Mouse (Mus musculus) kidney, postnatal 14 days (tissue): ENCODE results near the gene Dennd1a.
A peak's percentile ranks its signal among the peaks of the same experiment; 100 is the strongest.

Experiments used
- DNase-seq: peaks from one replicate; pipeline ENCODE4 v3.0.0; 2022; ENCODE audit warnings: mixed read lengths

The Dennd1a gene

DNA sequence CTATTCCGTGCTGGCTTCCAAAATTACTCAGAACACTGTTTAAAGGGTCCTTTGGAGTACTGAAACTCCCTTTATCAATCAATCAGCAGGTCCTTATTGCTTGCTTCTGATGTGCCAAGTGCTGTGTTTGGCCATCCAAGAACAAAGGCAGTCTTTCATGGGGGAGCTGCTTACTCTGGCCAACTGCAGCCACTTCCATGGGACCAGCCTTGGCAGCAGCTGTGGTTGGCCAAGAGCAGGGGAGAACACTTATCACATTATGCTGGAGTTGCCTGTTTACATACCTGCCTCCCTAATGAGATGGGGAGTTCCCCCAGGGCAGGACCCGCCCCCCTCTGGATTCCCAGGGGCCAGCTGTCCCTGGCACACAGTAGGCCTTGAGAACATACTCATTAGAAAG lies 432.0 kb downstream of the Dennd1a start:
- DNase-seq, result no peak

DNA sequence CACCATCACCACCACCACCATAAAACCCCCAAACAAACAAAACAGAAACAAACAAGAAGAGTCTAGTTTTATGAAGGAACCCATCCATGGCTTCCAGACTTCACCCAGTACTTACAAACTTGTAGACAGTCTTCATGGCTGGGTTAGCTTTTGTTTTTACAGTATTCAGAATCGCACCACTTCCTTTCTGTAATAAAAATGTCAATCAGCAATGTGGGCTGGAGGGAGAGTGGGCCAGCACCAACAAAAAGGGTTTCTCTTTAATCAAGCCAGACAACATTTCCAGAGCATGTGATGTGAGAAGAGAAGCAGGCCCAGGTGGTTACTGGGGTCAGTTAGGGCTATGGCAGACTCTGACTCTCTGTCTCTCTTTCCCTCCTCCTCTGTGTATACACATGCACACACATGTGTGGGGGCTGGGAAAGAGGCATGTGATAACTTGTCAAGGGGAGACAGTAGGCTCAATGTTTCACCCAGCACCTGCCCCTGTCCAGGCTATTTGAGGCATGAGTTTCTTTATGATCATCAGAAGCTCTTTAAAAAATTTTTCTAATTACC lies 433.2 kb downstream of the Dennd1a start:
- no peak for DNase-seq

DNA sequence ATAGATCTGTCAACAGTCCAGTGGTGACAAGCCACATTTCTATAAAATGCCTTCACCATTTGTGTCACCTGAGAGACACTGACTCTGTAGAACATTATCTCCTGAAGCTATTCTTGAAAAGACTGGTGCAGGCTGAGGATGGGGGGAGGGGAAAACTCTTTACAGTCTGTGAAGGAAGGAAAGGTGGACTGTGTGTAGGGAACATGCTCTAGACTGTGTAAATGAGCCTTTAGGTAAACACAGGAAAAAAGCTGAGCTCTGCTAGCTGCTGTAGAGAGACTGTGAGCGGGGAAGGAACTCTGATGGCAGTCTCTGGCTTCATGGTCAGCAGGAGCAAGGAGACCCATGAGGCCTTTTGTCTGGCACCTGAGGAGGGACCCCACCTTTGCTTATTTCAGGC lies 436.6 kb downstream of the Dennd1a start:
- DNase-seq, result no peak

DNA sequence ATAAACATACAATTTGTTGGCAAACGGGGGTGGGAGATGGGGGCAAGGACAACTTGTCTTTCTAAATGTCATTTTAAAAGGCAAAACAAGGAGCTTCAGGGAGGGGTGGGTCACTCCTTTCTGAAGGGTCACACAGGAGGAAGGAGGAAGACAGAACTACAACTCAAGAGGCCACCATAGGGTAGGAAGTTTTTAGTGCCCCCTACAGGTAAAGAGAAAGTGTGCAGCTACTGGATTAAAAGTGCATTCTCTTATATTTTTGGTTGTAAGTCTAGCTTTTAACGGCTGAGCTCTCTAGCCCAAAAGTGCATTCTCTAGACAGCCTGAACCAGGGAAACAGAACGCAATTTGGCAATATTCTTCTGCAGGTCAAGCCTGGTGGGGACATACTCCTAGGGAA lies 437.8 kb downstream of the Dennd1a start:
- no peak for DNase-seq

DNA sequence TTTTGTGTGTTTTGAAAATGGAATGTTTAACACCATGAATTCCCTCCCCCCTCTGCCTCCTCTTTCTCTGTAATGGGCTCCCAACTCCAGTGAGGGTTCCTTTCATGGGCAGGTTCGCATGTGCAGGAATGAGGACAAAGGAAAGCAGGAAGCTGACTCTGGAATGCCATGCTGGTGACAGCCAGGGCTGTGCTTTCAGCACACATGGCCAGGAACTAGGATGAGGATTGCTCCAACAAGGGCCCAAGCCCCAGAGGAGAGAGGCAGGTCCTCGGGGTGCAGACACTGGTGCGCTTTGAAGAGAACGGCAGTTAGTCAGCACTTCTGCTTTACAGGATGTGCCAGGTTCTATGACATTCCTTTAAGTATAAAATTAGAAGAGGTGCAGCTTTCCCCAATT lies 444.5 kb downstream of the Dennd1a start:
- no peak for DNase-seq

DNA sequence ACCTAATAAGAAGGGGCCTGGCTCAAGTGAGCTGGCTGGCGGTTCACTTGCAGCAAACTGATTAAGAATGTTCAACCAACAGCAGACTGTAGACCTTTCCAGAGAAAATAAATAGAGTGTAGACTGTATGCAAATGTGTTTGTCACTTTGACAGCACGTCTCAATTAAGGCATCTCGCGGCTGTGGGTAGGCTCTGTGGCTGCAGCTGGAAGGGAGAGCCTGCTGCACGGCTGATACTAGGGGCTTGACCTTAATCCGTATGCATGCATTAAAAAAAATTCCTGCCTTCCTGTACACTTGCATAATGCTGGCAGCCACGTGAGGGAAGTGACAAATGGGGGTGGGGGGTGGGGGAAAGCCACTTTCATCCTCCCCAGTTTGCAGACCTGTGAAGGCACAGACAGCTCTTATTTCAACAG lies 445.0 kb downstream of the Dennd1a start:
- DNase-seq, result no peak

DNA sequence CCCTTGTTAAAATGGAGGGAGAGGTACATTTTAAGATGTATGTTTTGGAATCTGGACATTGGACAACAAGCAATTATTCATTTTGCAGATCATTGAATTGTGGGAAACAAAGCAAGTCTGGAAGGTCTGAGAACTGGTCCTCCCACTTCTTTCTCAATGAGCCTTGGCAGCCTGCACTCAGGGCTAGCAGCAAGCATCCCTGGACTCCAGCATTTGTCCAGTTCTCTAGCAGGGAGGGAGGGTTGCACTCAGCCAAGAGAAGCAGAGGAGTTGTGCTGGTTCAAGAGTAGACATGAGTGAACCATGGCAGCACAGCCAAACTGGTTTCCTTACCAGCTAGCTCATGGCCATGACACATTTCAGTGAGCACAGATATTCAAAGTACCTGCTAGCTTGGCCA lies 447.3 kb downstream of the Dennd1a start:
- DNase-seq, result no peak

DNA sequence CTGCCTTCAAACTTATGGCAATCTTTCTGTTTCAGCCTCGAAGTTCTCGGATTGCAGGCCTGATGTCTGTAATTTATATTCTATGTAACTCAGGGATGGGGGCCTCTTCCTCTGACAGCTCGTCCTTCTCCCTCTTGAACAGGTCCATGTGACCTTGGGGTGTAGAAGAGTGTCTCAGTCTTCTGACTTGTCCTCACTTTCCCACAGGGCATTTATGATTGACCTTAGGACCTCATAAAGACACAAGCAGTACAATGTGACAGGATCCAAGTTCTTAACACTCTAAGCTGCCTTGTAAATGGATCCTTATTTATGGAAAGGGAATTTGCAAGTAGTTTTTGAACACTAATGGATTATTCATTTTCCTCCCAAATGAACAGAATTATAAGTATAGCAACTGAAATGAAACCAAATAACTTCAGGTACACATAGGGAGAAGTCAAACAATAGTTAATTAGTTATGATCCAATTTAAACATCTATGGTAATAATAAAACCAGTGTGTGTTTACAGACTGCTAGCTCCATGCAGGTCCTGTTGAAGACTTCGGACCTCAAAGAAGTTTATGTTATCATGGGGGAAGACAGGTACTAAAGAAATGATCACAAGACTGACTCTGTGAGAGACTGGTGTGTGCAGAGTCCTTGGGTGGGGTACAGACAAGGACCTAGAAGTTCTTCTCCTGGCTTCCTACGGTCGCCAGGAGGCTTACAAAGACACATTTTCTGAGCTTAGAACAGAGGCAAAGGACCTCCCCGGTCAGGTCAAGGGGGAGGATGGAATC lies 448.8 kb downstream of the Dennd1a start:
- no peak for DNase-seq

DNA sequence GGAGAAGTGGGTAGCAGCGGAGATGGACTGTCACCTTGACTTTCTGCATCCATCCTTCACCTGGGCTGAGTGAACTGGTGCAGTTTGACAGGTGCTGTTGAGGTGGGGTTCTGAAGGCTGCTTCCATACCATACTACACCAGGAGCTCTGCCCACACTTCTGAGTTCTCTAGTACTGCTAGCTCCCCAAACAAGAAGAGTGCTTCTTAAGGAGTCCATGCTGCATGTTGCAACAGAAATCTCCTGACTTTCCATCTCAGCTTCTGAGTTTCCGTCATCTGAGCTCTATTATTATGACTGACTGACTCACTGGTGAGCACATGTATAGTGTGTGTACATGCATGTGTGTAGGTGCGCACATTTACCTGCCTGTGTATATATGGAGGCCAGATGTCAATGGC lies 449.6 kb downstream of the Dennd1a start:
- no peak for DNase-seq

DNA sequence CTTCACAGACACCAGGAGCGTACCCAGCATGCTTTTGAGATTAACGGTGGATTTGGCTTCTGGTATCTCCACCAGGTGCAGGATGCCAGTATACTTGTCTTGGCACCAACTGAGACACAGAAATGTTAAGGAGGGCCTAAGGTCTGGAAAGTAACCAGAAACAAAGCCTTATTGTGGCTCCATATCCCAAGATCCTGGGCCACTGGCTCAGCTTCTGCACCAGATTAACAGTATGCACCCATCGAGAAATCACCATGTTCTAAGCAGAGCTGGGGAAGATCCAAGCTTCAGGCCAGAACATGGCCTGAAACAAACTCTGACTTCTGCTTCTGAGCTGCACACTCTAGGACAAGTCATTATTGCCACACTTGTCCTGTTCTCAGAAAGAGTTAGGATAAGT lies 450.3 kb downstream of the Dennd1a start:
- no peak for DNase-seq

DNA sequence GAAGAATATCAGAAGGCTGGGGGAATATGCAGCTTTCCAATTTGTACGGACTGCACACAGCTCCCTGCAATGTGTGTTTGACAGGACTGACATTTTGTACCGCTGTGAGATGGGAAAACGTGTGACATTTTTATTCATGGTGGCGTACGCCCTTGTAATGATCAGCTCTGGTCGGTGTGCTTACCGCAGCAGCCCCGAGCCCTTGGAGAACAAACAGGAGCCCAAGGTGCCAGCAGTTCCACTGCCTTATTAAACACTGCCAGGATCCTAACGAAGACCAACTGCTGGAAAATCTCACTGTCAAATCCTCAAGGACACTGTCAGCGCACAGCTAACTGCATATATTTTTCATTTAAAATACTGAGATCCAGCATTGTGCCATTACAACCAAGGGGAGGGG lies 454.9 kb downstream of the Dennd1a start:
- no peak for DNase-seq

DNA sequence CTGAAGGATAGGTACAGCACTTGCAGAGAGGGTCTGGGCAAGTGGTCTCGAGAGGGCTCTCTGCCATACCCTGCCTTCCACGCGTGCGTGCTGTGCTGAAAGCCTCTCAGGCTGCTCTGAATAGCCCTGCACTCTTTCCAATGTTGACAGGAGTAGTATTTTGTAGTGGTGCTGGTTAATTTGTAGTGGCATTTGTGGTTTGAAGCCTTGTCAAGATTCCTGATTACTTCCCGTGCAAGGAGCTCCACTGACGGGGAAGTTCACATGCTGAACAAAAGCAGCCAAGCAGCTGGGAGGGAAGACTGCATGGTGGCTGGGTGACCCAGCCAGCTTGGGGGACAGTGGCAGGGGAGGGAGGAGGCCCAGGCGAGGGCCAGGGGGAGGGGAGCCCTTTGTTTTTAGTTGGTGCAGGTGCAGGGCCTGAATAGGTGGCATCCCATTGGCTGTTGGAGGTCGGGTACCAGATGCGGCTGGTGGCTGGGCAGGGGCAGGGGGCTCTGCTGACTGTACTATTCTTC lies 457.4 kb downstream of the Dennd1a start:
- no peak for DNase-seq

DNA sequence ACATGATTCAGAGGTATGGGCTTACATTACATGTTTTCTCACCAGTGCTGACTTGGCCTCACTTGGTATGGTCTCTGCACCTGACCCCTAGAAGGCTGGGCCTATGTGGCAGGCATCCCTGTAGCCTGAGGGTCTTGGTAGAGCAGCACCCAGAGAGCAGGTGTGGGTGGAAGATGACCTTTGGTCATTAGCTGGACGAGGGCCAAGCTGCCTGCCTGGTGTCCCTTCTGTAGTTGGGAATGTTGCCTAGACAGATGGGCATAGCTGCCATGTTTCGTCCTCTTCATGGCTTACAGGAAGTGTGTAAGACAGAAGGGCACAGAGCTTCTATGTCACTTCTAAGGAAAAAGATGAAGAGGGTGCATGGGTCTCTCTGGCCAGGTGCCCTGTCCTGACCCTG lies 463.4 kb downstream of the Dennd1a start:
- peak; percentile 52 for DNase-seq

DNA sequence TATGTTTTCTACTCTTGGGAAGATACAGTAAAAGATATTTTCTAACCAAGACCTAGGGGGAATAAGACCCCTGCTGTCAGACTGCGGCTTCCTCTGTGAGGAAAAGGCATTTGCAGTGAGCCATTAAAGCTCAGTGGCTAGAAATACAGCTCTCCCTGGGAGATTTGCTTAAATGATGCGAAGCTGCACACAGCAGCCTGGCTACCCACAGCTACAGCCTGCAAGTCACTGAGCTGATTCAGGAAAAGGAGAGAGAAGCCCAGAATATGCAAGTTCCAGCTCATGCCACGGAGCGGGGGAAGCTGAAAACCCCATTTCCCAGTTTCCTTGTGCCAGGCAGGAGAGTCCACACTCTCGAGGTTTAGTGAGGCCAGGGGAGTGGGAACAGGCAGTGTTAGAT lies 465.1 kb downstream of the Dennd1a start:
- no peak for DNase-seq

DNA sequence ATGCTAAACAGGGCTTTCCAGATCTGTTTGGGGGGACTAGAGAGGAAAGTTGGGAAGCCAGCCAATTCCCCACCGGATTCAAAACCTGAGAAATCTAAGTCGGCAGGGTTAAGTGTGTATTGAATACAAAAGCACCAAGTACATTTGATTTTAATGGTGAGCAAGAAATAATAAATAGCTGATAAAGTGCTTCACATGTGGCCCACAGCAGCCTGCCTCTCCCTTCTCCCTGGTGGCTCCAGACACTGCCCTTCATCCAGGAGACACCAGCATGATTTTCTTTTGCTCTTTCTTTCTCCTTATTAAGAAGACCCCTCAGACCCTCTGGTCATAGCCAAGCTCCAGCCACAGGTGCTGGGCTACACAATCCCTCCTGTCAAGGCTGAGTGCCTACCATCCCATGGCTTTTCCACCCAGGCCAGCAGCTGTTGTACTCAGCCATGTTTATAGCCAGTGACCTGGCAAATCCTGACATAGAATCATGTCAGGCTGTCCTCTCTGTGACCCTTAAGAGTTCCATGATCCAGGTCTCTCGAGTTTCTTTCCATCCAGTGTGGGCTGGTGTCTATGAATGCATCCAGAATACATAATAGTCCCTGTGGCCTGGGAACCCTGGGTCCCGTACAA lies 467.6 kb downstream of the Dennd1a start:
- no peak for DNase-seq

DNA sequence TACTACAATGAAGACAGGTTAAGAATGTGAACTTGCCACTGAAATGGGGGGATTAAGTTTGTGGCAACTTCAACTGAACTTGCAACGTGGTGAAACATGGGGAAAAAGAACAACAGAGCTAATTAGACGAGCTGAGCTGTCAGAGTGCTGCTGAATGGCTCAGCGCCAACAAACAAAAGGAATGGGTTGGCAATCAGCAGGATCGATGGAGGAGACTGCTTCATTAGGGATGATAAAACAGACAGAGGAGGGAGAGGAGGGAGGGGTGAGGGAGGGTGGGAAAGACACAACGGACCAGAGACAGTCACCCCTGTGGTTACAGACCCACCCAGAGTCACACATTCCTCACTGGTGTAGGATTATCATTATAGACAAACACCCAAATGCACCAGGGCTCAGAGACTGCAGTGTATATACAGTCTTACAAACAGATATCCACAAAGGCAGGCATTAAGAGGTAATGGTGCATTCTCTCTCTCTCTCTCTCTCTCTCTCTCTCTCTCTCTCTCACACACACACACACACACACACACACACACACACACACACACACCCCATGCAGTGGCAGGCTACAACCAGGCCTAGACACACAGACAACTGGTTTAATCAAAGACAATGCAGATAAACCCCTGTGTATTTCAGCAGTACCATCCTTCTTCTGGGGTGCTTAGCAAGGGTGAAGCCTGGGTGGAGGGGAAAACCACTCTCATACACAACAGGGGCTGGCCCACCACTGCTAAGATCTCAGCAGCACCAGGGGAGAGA lies 468.2 kb downstream of the Dennd1a start:
- no peak for DNase-seq

DNA sequence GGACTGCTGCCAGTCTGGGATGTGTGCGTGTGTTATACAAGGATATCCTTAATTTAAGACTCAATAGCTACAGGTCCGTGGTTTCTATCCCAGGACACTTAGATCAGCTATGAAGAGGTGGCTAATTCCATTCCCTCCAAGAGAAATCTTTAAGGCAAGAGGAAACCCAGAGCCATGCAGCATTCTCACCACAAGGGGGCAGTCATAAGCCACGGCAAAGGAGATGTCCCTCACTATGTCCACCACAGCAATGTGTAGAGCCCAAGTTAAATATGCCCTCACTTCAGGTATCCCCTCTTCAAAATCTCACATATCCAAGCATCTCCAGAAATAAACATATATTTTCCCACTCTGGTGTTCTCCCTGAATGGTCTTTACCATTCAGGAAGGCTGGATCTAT lies 471.5 kb downstream of the Dennd1a start:
- DNase-seq, result peak; percentile 78

DNA sequence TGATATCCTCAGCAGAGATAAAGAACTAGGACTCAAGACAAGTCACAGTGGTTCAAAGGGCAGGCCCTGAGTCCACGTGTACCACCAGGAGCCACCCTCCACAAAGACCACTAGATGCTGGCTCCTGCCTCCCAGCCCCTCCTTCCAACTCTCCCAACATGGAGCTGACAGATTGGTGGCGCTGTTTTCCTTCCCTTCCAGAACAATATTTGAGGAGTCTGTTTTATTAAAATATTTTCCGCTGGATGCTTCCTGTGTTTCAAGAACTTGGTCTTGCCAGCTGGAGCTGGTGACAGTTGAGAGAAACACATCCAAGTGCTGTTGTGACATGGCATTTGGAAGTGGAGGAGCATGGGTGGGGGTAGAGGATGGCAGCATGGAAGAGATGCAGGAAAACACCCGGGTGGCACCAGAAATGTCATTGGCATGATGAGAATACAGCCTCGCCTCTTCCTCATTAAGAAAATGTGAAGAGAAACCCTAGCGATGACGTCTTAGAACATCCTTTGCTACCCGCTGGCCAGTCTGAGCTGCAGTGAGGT lies 472.3 kb downstream of the Dennd1a start:
- DNase-seq, result no peak

DNA sequence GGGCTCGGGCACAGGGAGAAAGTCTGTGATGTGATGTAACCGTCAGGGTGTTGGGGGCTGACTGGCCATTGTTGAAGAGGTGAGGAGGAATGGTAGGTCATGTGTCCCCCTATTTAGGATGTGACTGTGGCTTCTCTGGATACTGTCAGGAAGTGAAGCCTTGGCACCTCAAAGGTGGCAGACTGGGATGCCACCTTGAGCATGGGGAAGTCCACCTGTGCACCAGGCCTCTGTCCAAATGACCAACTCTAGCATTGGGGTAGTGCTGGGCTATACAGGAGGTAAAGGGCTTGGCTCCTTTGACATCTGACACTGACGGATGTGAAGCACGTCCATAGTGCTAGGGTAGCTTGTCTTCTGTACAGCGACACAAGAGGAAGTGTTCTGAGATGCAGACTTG lies 474.8 kb downstream of the Dennd1a start:
- DNase-seq, result no peak

DNA sequence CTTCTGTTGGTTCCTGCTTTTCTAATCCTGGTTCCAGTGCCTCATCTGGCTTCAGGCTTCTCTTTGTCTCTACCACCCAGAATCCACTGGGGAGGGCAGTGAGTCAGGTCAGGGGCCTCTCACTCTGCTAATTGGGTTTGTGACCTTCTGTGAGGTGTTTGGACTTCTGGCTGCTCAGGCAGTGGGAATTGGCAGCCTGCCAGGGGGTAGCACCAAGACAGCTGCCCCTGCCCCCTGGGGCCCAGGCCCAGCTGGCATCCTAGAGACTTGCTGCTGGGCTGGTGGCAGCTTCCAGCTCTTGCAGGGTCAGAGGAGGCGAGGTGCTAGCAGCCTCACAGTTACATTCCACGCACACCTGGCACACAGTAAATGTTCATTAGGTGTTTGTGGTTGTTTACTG lies 475.5 kb downstream of the Dennd1a start:
- peak; percentile 57 for DNase-seq

DNA sequence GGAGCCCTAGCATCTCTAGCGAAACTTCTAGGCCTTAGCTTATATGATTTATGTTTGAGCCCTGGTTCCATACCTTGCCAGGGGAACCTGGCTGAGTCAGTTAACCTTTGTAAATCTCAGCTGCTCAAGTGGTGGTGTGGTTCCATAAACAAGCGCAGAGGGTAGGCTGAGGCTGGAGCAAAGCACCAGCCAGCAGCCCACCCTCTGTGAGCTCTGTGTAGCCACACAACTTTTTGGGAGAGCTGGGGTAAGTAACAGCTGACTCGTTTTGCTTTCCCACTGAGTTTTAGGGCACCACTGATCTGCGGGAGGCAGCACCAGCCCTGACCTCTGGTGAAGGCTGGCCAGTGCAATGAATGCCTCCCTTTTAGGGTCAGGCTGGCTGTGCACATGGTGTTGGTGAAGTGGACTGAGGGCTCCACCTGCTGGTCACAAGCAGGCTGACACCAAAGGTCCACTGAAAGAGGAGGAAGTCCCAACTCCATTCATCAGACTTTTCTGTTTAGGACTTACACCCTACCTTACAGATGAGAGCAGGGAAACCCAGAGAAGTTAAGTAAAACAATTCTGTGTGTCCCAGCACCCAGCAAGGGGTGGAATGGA lies 484.5 kb downstream of the Dennd1a start:
- DNase-seq, result peak; percentile 78

DNA sequence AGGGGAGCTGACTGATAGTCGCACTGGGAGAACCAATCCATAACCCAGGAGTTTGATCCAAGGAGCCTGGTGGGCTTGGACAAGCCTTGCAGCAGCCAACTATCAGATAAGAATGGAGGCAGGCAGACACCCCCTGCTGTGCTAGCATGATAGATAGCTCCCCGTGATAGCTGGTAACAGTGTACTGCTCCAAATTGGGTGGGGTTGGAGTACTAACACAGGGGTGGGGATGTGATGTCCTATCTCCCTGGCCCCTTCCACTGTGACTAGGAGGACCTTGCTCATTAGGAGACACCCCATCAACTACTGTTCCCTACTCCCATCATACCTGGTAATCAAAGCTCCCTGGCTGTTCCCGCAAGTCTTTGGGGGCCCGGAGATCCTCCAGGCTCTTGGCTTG lies 485.5 kb downstream of the Dennd1a start:
- DNase-seq, result no peak

DNA sequence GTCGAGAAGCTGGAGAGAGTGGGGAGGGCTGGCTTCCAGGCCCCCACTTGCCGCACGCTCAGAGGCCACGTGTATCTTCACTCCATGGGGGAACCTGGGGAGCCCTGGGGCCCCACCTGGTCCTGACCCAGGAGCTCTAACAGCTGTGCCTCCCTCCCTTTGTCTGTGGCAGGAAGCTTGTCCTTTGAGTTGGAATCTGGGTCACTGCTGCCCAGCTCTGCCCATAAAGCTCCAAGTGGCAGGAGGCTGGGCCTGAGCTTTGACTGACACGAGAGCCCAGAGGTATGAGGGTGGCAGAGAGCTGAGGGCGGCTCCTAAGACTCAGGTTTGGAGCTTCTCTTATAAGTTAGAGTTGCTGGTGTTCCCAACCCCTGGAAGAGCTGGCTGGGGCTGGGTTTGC lies 488.1 kb downstream of the Dennd1a start:
- no peak for DNase-seq
